Comparison of ENCODE assay signal across 8 mouse cellular contexts in the genomic region with DNA sequence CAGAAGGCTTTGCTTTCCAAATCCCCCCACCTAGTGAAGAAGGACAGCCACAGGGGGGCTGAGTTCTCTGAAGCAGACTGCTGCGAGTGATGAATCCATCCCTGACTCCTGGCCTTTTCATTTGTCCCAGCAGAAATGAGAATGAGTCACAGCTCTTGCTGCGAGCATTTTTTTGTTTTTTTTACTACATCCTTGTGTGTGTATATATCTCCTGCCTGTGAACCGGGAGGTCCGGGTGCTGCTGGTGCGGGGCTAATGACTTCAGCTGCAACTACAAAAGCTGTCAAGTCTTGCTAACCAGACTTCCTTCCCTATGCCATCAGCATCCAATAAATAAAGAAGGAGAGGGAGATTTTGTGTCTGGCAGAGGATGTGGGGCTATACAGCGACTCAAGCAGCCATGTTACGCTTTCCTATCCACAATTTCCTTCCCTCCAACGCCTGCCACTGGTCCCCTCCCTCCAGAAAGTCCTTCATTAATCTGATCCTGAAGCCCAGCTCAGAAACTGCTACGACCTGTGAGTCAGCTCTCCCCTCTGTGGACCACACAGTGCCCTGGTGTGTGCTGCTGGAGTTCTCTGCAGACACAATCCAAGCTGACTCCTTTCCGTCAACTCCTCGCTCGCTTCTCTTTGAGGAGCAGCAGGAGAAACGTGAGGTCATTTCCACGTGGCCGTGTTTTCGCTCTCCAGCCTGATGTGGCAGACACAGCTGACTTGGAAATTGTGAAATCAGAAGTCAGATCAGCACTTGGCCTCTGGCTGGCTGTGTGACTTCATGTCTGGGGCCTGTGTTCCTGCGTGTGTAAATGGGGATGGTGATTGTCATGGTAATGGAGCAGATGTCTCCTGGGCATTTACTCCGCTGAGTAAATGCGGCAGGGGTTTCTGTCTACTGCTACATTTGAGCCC. TPM values are rescaled to one million over a fixed set of nuclear protein-coding genes. Genes with fewer than 3 reads are reported as not detected.
A peak's percentile ranks its signal among the peaks of the same experiment; 100 is the strongest.
DNase-seq lines count a peak whose midpoint lies in the region; ATAC-seq and TF ChIP-seq lines count a peak whose summit lies in the region.

No protein-coding gene starts in this region.

- TF ChIP-seq POLR2A in lung, adult 2 months (IDR thresholded peaks at IDR 0.05; ENCODE audit: borderline replicate concordance, extremely low read depth, low read depth, low read length) = no peak

- no peak overlapping the region for H3K4me3 ChIP-seq in C2C12 (ENCODE audit: insufficient read depth, poor library complexity, severe bottlenecking)
- peak overlapping the region; percentile 30 for H3K4me3 ChIP-seq in gastrocnemius, adult 2 months
- H3K4me3 ChIP-seq in hindbrain, embryonic 13.5 days = no peak overlapping the region
- no peak overlapping the region for H3K4me3 ChIP-seq in lung, adult 2 months (replicated peaks; ENCODE audit: extremely low read depth, low read depth, low read length)
- H3K4me3 ChIP-seq in neural tube, embryonic 13.5 days = no peak overlapping the region

- peaks cover 40% of the 10 kb centered on the region for H3K4me1 ChIP-seq in hindbrain, embryonic 13.5 days (replicated peaks)
- no peaks in the 10 kb centered on the region for H3K4me1 ChIP-seq in lung, adult 2 months (ENCODE audit: control insufficient read depth, insufficient read depth, low read length)
- H3K4me1 ChIP-seq in neural tube, embryonic 13.5 days (replicated peaks) = peaks cover 46% of the 10 kb centered on the region

- H3K27ac ChIP-seq in gastrocnemius, adult 2 months = peak overlapping the region; percentile 85
- peak overlapping the region; percentile 86 for H3K27ac ChIP-seq in hindbrain, embryonic 13.5 days
- peak overlapping the region; percentile 83 for H3K27ac ChIP-seq in neural tube, embryonic 13.5 days (replicated peaks)

- intact Hi-C loops in gastrocnemius, adult 2 months (cut with DNase I) = loop anchor here (5.0 kb wide), 1 partner anchor 42 kb away; no protein-coding TSS in a partner anchor

- H3K4me2 ChIP-seq in hindbrain, embryonic 13.5 days = peak overlapping the region; percentile 23
- peak overlapping the region; percentile 6; the same call in 1 of the 2 replicates for H3K4me2 ChIP-seq in neural tube, embryonic 13.5 days

- no peaks in the 10 kb centered on the region for H3K79me3 ChIP-seq in C2C12 (ENCODE audit: low read depth)

- H3K36me3 ChIP-seq in C2C12 (ENCODE audit: control insufficient read depth, insufficient read depth) = no peaks in the 10 kb centered on the region
- H3K36me3 ChIP-seq in hindbrain, embryonic 13.5 days = no peaks in the 10 kb centered on the region
- H3K36me3 ChIP-seq in neural tube, embryonic 13.5 days = no peaks in the 10 kb centered on the region

- 9% methylated on average over 19 of the region's 19 CpGs for WGBS in hindbrain, embryonic 13.5 days
- 25% methylated on average over 19 of the region's 19 CpGs for WGBS in lung, adult 2 months
- WGBS in neural tube, embryonic 13.5 days = 7% methylated on average over 19 of the region's 19 CpGs

- 0 out of 2 replicates have a peak, but pooled peaks have one; percentile 40 for ATAC-seq in hindbrain, embryonic 13.5 days (ENCODE audit: low FRiP score)
- peak; percentile 48 for ATAC-seq in neural tube, embryonic 13.5 days (ENCODE audit: low read depth)

- no peaks in the 10 kb centered on the region for H3K27me3 ChIP-seq in C2C12 (ENCODE audit: control insufficient read depth, insufficient read depth, insufficient read length)
- H3K27me3 ChIP-seq in hindbrain, embryonic 13.5 days = no peaks in the 10 kb centered on the region
- no peaks in the 10 kb centered on the region for H3K27me3 ChIP-seq in neural tube, embryonic 13.5 days

- no peaks in the 10 kb centered on the region for H3K9me3 ChIP-seq in hindbrain, embryonic 13.5 days
- no peaks in the 10 kb centered on the region for H3K9me3 ChIP-seq in neural tube, embryonic 13.5 days

- H3K79me2 ChIP-seq in C2C12 (ENCODE audit: control insufficient read depth, insufficient read depth) = no peaks in the 10 kb centered on the region

- 0 out of 2 replicates have a peak overlapping the region, but pooled peaks have one; percentile 39 for H3K9ac ChIP-seq in hindbrain, embryonic 13.5 days
- H3K9ac ChIP-seq in neural tube, embryonic 13.5 days = peak overlapping the region; percentile 4; the same call in 1 of the 2 replicates

- DNase-seq in adrenal gland, postnatal 36 days = peak; percentile 66 to 80
- peak; percentile 84 for DNase-seq in gastrocnemius, adult 2 months
- peak; percentile 58 for DNase-seq in lung, adult 2 months
- DNase-seq in cerebellum, adult 11-12 months = no peak
- no peak for DNase-seq in right cerebral cortex, postnatal 36 days (ENCODE audit: low spot score in 2 of 2)

- no peak overlapping the region for H3ac ChIP-seq in C2C12 (ENCODE audit: control insufficient read depth, insufficient read length, low read depth)

- no peak for TF ChIP-seq CTCF in C2C12 (IDR thresholded peaks at IDR 0.05; ENCODE audit: control insufficient read depth, insufficient read depth, insufficient read length)
- no peak for TF ChIP-seq CTCF in gastrocnemius, adult 2 months (IDR thresholded peaks at IDR 0.05)
- no peak for TF ChIP-seq CTCF in lung, adult 2 months (IDR thresholded peaks at IDR 0.05; ENCODE audit: insufficient read depth, low read length)

TF ChIP-seq in C2C12, 6 proteins besides CTCF, POLR2A, EP300 and RAD21:
- peak; percentile 54 for TF ChIP-seq MAX (IDR thresholded peaks at IDR 0.05)
- no peak for TF ChIP-seq MYOD1 (IDR thresholded peaks at IDR 0.05; ENCODE audit: control insufficient read depth, insufficient read length, low read depth)
- TF ChIP-seq CEBPB (IDR thresholded peaks at IDR 0.05; ENCODE audit: low read depth) = peak; percentile 59
- no peak for TF ChIP-seq USF1 (IDR thresholded peaks at IDR 0.05; ENCODE audit: low read depth)
- peak; percentile 19 for TF ChIP-seq FOSL1 (IDR thresholded peaks at IDR 0.05; ENCODE audit: insufficient read depth, low read length, poor library complexity, severe bottlenecking)
- TF ChIP-seq MYOG (IDR thresholded peaks at IDR 0.05; ENCODE audit: control insufficient read depth, extremely low read depth, insufficient read length) = no peak

RNA-seq across cellular contexts. Expression of a gene that starts 16.3 kb away (rescaled TPM):
- 0.16 TPM for polyA plus RNA-seq in C2C12 (2012; fragmentation: generic; extraction: Trizol)
- 10 to 100 TPM; 13.5 to 18.8 TPM for total RNA-seq in adrenal gland, postnatal 36 days (2021)
- total RNA-seq in gastrocnemius, adult 2 months (2021) = 1 to 10 TPM; 3.0 to 5.2 TPM
- 24.7 and 29.7 TPM in 2 replicates for polyA plus RNA-seq in hindbrain, embryonic 13.5 days (2015; fragmentation: Nextera tagmentation; extraction: Ambion mirVana)
- polyA plus RNA-seq in lung, adult 2 months (2012; rRNA removed) = 61.1 and 64.0 TPM in 2 replicates
- 28.5 and 29.3 TPM in 2 replicates for polyA plus RNA-seq in neural tube, embryonic 13.5 days (2015; fragmentation: Nextera tagmentation; extraction: Ambion mirVana)

Comparison
In these comparisons a context has a peak if more than half of its experiments do, and no peak if none do; other contexts are left out.
1. DNase-seq: peak in adrenal gland, postnatal 36 days (2 of 2), gastrocnemius, adult 2 months (single experiment) and lung, adult 2 months (single experiment); none in cerebellum, adult 11-12 months (single experiment) and right cerebral cortex, postnatal 36 days (0 of 2).
2. RNA of a gene that starts 16.3 kb away (polyA plus RNA-seq): 61.1 to 64.0 TPM in lung, adult 2 months, 24.7 to 29.7 TPM in hindbrain, embryonic 13.5 days and 28.5 to 29.3 TPM in neural tube, embryonic 13.5 days; 0.16 TPM in C2C12 (single experiment); every median in the first group is over 10 times any median in the second.
3. Peak in every context shown above with its lines, with median percentiles within 50 percentile points of each other: H3K27ac ChIP-seq.